Mouse (Mus musculus) urinary bladder, adult 2 months (tissue): ENCODE measurements around the gene Supt20. TPM values are rescaled to one million over a fixed set of nuclear protein-coding genes. Genes with fewer than 3 reads are reported as not detected.
A peak's percentile ranks its signal among the peaks of the same experiment; 100 is the strongest.
"Not testable (repeated sequence)": the region's sequence is repeated elsewhere in the genome, so short reads cannot be mapped to it uniquely, and the experiment has no call there.

ENCODE experiments used
- DNase-seq: peaks from one replicate; pipeline ENCODE4 v3.0.0; 2022; ENCODE audit warnings: low spot score
- polyA plus RNA-seq: library from polyadenylated mRNA; depleted of rRNA; stranded (reverse); fragments of >200 nt; gene quantifications from 2 replicates; pipeline ENCODE4 v1.2.3, GENCODE M21; 2012; rRNA removed

Gene Supt20
- polyA plus RNA-seq, 1 experiment: 66.8 TPM

DNA sequence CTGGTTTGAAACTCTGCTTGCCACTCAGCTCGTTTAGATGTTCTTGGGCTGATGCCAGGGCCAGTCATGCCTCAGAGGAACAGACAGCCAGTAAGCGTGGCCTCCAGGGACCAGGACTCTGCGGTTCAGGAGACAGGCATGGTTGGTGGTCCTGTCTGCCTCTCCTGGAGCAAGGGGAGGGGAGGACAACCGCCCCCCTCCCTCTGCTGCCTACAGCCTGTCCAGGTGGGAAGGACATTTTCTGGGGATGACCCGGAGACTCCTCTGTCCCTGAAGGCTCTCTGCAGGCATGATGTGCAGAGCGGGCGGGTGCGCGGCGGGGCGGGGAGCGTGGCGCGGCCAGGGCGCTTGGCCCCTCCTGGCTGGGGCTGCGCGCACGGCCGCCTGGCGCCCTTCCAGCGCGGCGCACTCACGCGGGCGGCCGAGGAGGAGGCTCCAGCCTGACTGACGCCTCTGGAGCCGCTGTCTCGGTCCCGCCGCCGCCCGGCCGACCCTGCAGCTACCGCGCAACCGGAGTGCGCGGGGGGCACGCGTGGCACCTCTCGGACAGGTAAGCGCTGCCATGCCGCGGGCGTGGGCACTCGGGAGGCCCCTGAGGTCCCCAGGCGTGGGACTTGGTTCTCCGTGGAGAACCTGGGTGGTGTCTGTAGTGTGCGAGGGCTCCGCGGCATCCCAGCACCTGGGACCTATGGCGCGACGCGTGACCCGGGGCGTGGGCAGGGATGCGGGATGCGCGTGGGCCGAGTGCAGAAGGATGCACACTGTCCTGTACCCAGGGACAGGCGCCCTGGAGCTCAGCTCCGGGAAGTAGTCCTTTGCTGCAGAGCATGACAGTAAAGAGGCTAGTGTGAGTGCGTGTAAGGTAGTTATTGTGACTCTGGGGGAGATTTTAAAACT is 62.8 kb downstream of the Supt20 start, which contains the start of gene Smad9:
Smad9 (plus strand) TSS at position 438 of the 897 bp plus-strand sequence.
- peak; percentile 61 for DNase-seq

- no peak for DNase-seq
Measured at GRCm38 (mm10) chr3:54756058-54756457, 63.5 kb downstream of the Supt20 start.

DNA sequence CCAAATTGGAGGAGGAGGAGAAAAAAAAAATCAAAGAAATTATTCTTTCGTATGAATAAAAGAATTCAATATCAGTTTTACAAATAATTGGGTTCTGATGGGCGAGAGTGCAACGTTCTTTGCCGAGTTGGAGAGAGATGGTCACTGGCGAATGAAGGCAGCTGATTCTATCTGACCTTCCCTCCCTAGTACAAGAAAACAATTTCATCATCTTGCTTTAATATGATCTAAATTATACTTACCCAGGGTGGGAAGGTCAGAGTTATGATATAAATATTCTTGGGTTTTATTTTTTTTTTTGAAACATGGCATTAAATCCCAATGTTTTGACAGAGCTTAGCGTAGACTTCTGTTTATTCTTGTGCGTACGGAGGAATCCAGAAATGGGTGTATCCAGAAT is 64.8 kb downstream of the Supt20 start:
- no peak for DNase-seq

DNA sequence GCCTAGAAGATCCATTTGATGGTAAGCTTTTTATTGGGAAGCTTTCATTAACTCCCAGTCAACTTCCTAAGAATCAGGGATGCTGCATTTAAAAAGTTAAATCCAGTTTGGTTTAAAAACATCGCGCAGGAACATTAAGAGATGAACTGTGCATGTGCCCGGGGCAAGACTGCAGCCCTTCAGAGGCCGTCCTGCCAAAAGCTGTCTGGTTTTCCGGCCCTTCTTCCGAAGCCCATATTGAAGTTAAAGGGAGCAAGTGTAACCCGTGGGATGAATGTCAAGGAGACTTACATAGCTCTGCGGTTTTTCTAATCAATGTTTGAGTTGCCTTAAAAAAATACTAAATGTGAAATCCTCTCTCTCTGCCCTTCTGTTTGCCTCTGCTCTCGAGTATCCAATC is 66.6 kb downstream of the Supt20 start:
- no peak for DNase-seq

DNA sequence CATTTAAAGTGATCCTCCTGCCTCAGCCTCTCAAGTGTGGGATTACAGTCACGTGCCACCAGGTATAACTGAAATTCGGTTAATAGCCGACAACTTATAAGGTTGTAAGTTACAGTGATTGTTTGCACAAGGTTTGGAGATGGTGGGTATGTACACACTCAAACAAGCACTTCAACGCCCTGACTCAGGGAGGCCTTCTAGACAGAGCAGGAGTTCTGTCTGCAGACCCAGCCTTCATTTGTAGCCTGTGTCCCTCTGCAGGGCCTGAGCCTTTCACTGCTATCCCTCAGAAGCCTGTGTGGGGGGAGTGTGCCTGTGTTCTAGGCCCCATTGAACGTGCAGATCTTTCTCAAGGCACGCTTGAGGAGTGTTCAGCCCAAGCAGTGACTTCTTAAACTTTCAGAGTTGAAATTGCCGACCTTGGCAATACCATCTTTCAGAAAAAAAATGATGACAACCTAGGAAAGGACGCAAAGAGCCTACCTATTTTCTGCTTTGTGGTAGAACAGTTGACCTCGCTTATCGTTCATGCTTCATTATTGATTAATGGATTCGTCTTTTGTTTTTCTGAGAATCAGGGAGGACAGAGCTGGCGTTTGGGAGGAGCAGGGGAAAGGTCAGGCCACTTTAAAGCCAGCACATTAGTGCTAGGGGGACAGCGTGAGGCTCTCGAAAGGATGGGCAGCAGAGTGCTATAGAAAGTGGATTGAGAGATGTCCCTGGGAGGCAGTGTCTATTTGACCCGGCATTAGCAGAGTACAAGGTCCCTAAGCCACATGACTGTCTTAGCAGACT is 67.9 kb downstream of the Supt20 start:
- no peak for DNase-seq

- DNase-seq: no peak
Measured at GRCm38 (mm10) chr3:54761258-54761657, 68.7 kb downstream of the Supt20 start.

DNA sequence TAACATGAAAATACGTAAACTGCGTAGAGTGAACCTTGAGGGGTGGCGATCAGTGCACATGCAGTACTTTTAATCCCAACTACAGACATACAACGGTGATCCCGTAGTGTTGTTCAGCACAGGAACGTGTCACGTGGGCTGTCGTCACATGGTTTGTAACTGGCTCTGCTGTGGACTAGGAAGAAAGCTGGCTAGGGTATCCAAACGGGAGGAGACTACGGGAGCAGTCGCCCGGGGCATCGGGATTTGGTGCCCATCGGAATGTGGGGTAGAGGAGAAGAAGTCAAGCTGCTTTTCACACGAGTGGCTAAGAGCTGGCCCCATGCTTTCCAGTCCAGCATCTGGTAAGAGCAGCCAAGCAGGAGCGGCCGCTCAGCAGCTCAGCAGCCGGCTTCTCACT is 71.8 kb downstream of the Supt20 start:
- DNase-seq: no peak

DNA sequence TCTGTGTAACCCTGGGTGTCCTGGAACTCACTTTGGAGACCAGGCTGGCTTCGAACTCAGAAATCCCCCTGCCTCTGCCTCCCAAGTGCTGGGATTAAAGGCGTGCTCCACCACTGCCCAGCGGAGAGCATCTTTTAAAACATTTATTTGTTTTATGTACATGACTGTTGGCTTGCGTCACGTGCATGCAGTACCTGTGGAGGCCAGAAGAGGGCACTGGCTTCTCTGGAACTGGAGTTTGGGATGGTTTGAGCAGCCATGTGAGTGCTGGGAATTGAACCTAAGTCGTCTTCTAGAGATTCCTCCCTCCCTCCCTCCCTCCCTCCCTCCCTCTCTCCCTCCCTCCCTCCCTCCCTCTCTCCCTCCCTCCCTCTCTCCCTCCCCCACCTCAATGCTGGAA is 72.9 kb downstream of the Supt20 start:
- not testable (repeated sequence) for DNase-seq

- DNase-seq: no peak
Measured at GRCm38 (mm10) chr3:54766034-54766433, 73.4 kb downstream of the Supt20 start.

DNA sequence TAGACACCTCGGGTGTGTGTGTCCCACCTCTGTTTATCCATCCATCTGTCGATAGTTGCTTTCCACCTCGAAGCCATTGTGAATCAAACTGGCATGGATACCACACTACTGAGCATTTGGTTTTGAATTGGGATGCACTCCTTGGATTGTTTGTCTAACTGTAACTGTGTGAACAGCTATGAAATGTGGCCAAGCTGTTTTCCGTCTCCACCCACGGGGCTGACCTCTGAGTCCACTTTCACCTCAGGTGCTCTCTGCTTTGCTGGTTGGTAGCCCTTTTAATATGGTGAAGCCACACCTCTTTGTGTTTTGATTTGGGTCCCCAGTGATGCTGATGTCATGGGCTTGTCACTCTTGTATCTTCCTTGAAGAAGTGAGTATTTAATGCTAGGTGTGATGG is 74.2 kb downstream of the Supt20 start:
- DNase-seq: no peak

- DNase-seq: no peak
Measured at GRCm38 (mm10) chr3:54768592-54768991, 76.0 kb downstream of the Supt20 start.

DNA sequence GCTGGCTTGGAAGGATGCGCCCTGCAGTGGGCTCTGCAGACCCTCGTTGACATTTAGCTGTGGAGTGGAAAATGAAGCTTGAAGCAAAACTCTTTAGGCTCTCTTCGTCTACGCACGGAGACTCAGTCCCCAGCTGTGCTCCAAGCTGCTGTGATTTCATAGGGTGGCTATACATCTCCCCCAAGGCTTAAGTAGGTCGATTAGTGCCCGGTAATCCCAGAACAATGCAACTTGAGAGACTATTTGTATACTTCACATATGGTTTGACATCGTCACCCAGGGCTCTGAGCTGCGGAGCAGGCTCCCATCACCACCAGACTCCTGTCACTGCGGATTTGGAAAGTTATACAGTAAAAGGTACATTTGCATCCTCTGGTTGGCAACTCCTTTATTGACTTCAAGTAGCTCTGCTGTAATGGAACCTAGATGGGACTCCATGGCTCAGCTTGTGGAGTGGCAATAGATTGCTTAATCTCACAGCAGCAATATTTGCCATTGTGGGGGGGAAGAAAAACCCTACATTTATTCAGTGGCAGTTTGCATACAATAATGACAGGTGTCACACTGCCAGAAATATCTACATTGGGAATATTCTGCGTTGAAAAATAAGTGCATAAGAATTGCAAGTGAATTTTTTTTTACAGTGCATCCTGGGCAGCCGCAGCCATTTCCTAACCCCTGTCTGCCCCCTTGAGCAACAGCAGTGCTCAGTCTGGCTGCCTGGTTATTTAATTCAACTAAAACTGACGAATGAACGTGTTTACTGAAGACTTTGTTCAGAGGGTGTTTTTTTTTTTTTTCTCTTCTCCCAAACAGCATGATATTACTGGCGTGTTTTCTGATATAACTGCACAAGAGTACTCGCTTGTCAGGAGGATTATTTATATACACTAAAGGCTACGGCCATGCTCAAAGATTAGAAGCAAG is 77.0 kb downstream of the Supt20 start:
- DNase-seq: no peak

DNA sequence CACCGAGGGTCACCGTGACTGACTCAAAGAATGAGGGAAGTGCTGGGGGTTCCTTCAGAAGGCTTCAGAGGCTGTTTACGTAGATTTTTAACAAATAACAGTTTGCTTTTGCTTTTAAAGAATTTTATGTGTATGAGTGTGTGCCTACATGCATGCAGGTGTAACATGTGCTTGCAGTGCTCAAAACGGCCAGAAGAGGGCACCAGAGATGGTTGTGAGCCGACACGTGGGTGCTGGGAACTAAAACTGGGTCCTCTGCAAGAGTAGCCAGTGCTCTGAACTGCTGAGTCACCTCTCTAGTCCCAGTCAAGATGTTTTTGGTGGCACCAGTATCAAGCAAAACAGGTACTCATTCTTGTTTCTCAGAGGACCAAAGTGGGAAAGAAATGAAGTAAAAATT is 81.0 kb downstream of the Supt20 start:
- DNase-seq: no peak

- no peak for DNase-seq
Measured at GRCm38 (mm10) chr3:54775989-54776631, 83.5 kb downstream of the Supt20 start.

Other genes with a start within 250 kb of the Supt20 start
- gene Gm21958, start 21.5 kb downstream of the Supt20 start, polyA plus RNA-seq: not detected in 2 replicates
- gene Exosc8, start 42.6 kb downstream of the Supt20 start, polyA plus RNA-seq: 33.2 and 49.7 TPM in 2 replicates
- gene Alg5, start 42.7 kb downstream of the Supt20 start, polyA plus RNA-seq: 33.8 and 41.4 TPM in 2 replicates
- 7.6 and 10.3 TPM in 2 replicates for gene Smad9, start 62.8 kb downstream of the Supt20 start, polyA plus RNA-seq
- gene Rfxap, start 115.0 kb downstream of the Supt20 start, polyA plus RNA-seq: 28.6 and 31.6 TPM in 2 replicates
- gene Sertm1, start 223.1 kb downstream of the Supt20 start, polyA plus RNA-seq: not detected in 2 replicates